8 mouse cellular contexts compared by ENCODE assay signal in the genomic region with DNA sequence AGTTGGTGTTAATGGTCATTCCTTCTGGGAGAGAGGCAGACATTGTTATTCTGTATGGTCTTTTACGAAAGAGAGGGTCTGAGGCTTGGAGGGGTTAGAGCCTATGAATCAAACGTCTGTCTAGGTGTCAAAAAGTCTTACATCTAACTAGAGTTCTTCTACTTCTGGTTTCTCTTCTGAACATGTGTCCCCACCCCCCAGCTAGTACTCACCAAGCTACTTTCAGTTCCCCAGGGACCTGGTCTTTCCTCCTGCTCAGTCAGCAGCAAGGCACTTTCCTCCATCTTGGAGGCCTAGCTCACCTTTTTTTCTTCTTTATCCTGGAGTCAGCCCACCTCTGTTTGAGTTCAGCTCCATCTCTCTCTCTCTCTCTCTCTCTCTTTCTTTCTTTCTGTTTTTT. TPM values are rescaled to one million over a fixed set of nuclear protein-coding genes. Genes with fewer than 3 reads are reported as not detected.
A peak's percentile ranks its signal among the peaks of the same experiment; 100 is the strongest.
DNase-seq lines count a peak whose midpoint lies in the region; ATAC-seq and TF ChIP-seq lines count a peak whose summit lies in the region.

No protein-coding gene starts in this region.

- H3K9me3 ChIP-seq in heart, embryonic 11.5 days (replicated peaks; ENCODE audit: control insufficient read depth, low read length): no peaks in the 10 kb centered on the region
- H3K9me3 ChIP-seq in liver, embryonic 12.5 days (replicated peaks): no peaks in the 10 kb centered on the region

- TF ChIP-seq POLR2A in liver, adult 2 months (IDR thresholded peaks at IDR 0.05; ENCODE audit: extremely low read depth, insufficient read depth, low read length): no peak

- H3K27ac ChIP-seq in liver, adult 2 months (replicated peaks; ENCODE audit: insufficient read depth, low read depth, low read length): no peak overlapping the region
- no peak overlapping the region for H3K27ac ChIP-seq in heart, embryonic 11.5 days (ENCODE audit: low read depth, low read length)
- no peak overlapping the region for H3K27ac ChIP-seq in liver, embryonic 12.5 days

- no peak overlapping the region for H3K4me3 ChIP-seq in liver, adult 2 months (ENCODE audit: insufficient read depth, low read depth, low read length)
- peak overlapping the region; percentile 40 for H3K4me3 ChIP-seq in heart, embryonic 11.5 days (ENCODE audit: low read depth, low read length)
- no peak overlapping the region for H3K4me3 ChIP-seq in liver, embryonic 12.5 days

- peak; percentile 33 for DNase-seq in liver, adult 2 months (ENCODE audit: extremely low read depth, low read depth, low spot score)
- DNase-seq in liver: no peak
- no peak for DNase-seq in right cerebral cortex, postnatal 14 days
- DNase-seq in gastrocnemius, postnatal 25 days: no peak
- DNase-seq in layer of hippocampus, postnatal 10 days (ENCODE audit: low spot score in 2 of 2): no peak

- TF ChIP-seq CTCF in liver, adult 2 months (IDR thresholded peaks at IDR 0.05; ENCODE audit: low read depth, low read length): no peak

- no peak for ATAC-seq in heart, embryonic 11.5 days (replicated peaks; ENCODE audit: insufficient number of reproducible peaks, low FRiP score, low TSS enrichment)
- no peak for ATAC-seq in liver, embryonic 12.5 days
- ATAC-seq in monocyte, adult 5-6 weeks (replicated peaks; ENCODE audit: insufficient number of reproducible peaks, low FRiP score, low TSS enrichment, poor library complexity, severe bottlenecking): peak; percentile 74

- no peak overlapping the region for H3K9ac ChIP-seq in liver, adult 2 months (ENCODE audit: low read depth, low read length)
- no peak overlapping the region for H3K9ac ChIP-seq in heart, embryonic 11.5 days (ENCODE audit: low read depth, low read length)
- H3K9ac ChIP-seq in liver, embryonic 12.5 days: no peak overlapping the region

- no peaks in the 10 kb centered on the region for H3K36me3 ChIP-seq in liver, adult 2 months (ENCODE audit: control insufficient read depth, insufficient read depth, low read length)
- H3K36me3 ChIP-seq in heart, embryonic 11.5 days (ENCODE audit: control insufficient read depth, insufficient read depth, low read length): no peaks in the 10 kb centered on the region
- H3K36me3 ChIP-seq in liver, embryonic 12.5 days: no peaks in the 10 kb centered on the region

- H3K27me3 ChIP-seq in liver, adult 2 months (ENCODE audit: control insufficient read depth, insufficient read depth, low read length): peaks cover 4% of the 10 kb centered on the region
- no peaks in the 10 kb centered on the region for H3K27me3 ChIP-seq in heart, embryonic 11.5 days (ENCODE audit: control insufficient read depth, insufficient read depth, low read length)
- H3K27me3 ChIP-seq in liver, embryonic 12.5 days (replicated peaks): peaks cover 10% of the 10 kb centered on the region; the same call in 1 of the 2 replicates

- H3K4me1 ChIP-seq in liver, adult 2 months (ENCODE audit: control insufficient read depth, insufficient read depth, low read length): no peaks in the 10 kb centered on the region
- H3K4me1 ChIP-seq in heart, embryonic 11.5 days (ENCODE audit: control insufficient read depth, insufficient read depth, low read length): peaks cover 2% of the 10 kb centered on the region; the same call in 1 of the 2 replicates
- peaks cover 12% of the 10 kb centered on the region for H3K4me1 ChIP-seq in liver, embryonic 12.5 days

- no peaks in the 10 kb centered on the region for H3K79me2 ChIP-seq in liver, adult 2 months (ENCODE audit: control insufficient read depth, insufficient read depth, low read length)

- peak overlapping the region; percentile 84 for H3K4me2 ChIP-seq in heart, embryonic 11.5 days
- H3K4me2 ChIP-seq in liver, embryonic 12.5 days: peak overlapping the region; percentile 58; the same call in 1 of the 2 replicates

- WGBS in liver, adult 2 months: 82% methylated on average over 2 of the region's 2 CpGs
- 63% methylated on average over 2 of the region's 2 CpGs for WGBS in heart, embryonic 11.5 days (ENCODE audit: insufficient replicate concordance)
- WGBS in liver, embryonic 12.5 days (ENCODE audit: insufficient replicate concordance): 63% methylated on average over 2 of the region's 2 CpGs

RNA-seq across cellular contexts. Expression of a gene that starts 48.9 kb away (rescaled TPM):
- total RNA-seq in liver, adult 2 months (2014; rRNA removed): 4.6 TPM in 2 replicates
- 1.6 and 1.8 TPM in 2 replicates for polyA plus RNA-seq in liver, adult 2 months (2012; rRNA removed)
- polyA plus RNA-seq in heart, embryonic 11.5 days (2014; fragmentation: Nextera tagmentation; extraction: Ambion mirVana): 13.1 and 15.9 TPM in 2 replicates
- 2.6 TPM in 2 replicates for polyA plus RNA-seq in liver, embryonic 12.5 days (2016; fragmentation: Nextera tagmentation; extraction: Ambion mirVana)
- total RNA-seq in monocyte, adult 5-6 weeks (2017): 54.4 to 130 TPM (median 68.2 TPM) in 3 replicates
- total RNA-seq in gastrocnemius, postnatal 25 days (2021): 10 to 100 TPM; 13.7 to 15.8 TPM
- 10 to 100 TPM; 17.1 to 17.8 TPM for total RNA-seq in layer of hippocampus, postnatal 10 days (2021)

RNA-seq across cellular contexts. Expression of a gene that starts 49.1 kb away (rescaled TPM):
- 0.37 and 1.1 TPM in 2 replicates for total RNA-seq in liver, adult 2 months (2014; rRNA removed)
- polyA plus RNA-seq in liver, adult 2 months (2012; rRNA removed): 0.40 and 1.1 TPM in 2 replicates
- polyA plus RNA-seq in heart, embryonic 11.5 days (2014; fragmentation: Nextera tagmentation; extraction: Ambion mirVana): 7.6 and 10.3 TPM in 2 replicates
- polyA plus RNA-seq in liver, embryonic 12.5 days (2016; fragmentation: Nextera tagmentation; extraction: Ambion mirVana): 3.6 and 3.9 TPM in 2 replicates
- total RNA-seq in monocyte, adult 5-6 weeks (2017): 1.8 to 11.2 TPM (median 4.2 TPM) in 3 replicates
- total RNA-seq in gastrocnemius, postnatal 25 days (2021): 1 to 10 TPM; 1.4 to 2.2 TPM
- total RNA-seq in layer of hippocampus, postnatal 10 days (2021): 10 to 100 TPM; 21.7 to 23.9 TPM
